Mouse (Mus musculus): Measurements from ENCODE around the gene Cbl.

DNA sequence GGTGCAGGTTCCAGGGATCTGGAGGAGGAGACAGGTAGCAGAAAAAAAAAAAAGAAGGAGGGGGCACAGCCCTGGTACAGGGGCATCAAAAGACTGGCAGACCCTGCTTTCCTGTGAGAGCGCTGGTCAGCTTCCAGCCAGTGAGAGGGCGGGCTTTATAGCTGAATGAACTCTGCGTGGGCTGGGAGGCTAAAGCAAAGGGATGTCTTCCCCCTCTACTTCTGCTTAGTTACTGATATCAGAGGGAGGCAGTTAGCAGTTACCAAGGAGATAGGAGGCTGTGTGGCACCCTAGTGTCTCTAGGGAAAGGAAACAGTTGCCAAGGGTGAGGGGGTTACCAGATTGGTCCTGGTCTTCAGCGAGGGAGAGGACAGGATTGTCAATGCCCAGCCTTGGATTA, 16.6 kb upstream of the Cbl start:
- no peak for TF ChIP-seq POLR2A (IDR thresholded peaks at IDR 0.05; ENCODE audit: borderline replicate concordance, extremely low read depth, insufficient read depth, insufficient read length, poor library complexity, severe bottlenecking)
- no peak for TF ChIP-seq CTCF (IDR thresholded peaks at IDR 0.05; ENCODE audit: borderline replicate concordance, extremely low read depth, insufficient read depth, insufficient read length)
